Mouse (Mus musculus) right cerebral cortex, adult 18-20 months (tissue): ENCODE measurements at regions not wholly inside any gene's neighbourhood (a gene's known extent, or its start where the extent isn't known, plus 50 kb on each side); places are given as distances from the start of the nearest gene placed in this dataset.
A peak's percentile ranks its signal among the peaks of the same experiment; 100 is the strongest.
"Not testable (repeated sequence)": the region's sequence is repeated elsewhere in the genome, so short reads cannot be mapped to it uniquely, and the experiment has no call there.

Experiments used
- DNase-seq: peaks from one replicate; pipeline ENCODE4 v3.0.0; 2022; ENCODE audit warnings: mixed read lengths

GRCm38 (mm10) chr2:43072964-43073619 is 419.7 kb upstream of the Lrp1b start:
- DNase-seq, result no peak

GRCm38 (mm10) chr2:43097560-43098233 is 444.3 kb upstream of the Lrp1b start:
- peak; percentile 62 for DNase-seq

- peak; percentile 8 for DNase-seq
Observed at GRCm38 (mm10) chr2:43119862-43120261, 435.3 kb upstream of the Kynu start.

GRCm38 (mm10) chr2:43153574-43153973 is 401.6 kb upstream of the Kynu start:
- DNase-seq, result no peak

GRCm38 (mm10) chr2:43182105-43182504 is 373.0 kb upstream of the Kynu start:
- DNase-seq, result no peak

GRCm38 (mm10) chr2:43195531-43195930 is 359.6 kb upstream of the Kynu start:
- not testable (repeated sequence) for DNase-seq

- DNase-seq, result no peak
Observed at GRCm38 (mm10) chr2:43208223-43208622, 346.9 kb upstream of the Kynu start.

GRCm38 (mm10) chr2:43213901-43214300 is 341.2 kb upstream of the Kynu start:
- no peak for DNase-seq

GRCm38 (mm10) chr2:43217119-43217518 is 338.0 kb upstream of the Kynu start:
- DNase-seq, result no peak

GRCm38 (mm10) chr2:43222721-43223120 is 332.4 kb upstream of the Kynu start:
- DNase-seq, result no peak

- not testable (repeated sequence) for DNase-seq
Observed at GRCm38 (mm10) chr2:43224728-43225127, 330.4 kb upstream of the Kynu start.

GRCm38 (mm10) chr2:43246786-43247185 is 308.3 kb upstream of the Kynu start:
- DNase-seq, result no peak

- DNase-seq, result no peak
Observed at GRCm38 (mm10) chr2:43248671-43249070, 306.5 kb upstream of the Kynu start.

GRCm38 (mm10) chr2:43254709-43255108 is 300.4 kb upstream of the Kynu start:
- DNase-seq, result no peak

GRCm38 (mm10) chr2:43270802-43271201 is 284.3 kb upstream of the Kynu start:
- DNase-seq, result no peak

- DNase-seq, result no peak
Observed at GRCm38 (mm10) chr2:43272080-43272479, 283.0 kb upstream of the Kynu start.

GRCm38 (mm10) chr2:43274012-43274411 is 281.1 kb upstream of the Kynu start:
- DNase-seq, result no peak

- no peak for DNase-seq
Observed at GRCm38 (mm10) chr2:43295801-43296200, 259.3 kb upstream of the Kynu start.

GRCm38 (mm10) chr2:43323836-43324235 is 231.3 kb upstream of the Kynu start:
- DNase-seq, result peak; percentile 21

GRCm38 (mm10) chr2:43364301-43364700 is 190.8 kb upstream of the Kynu start:
- DNase-seq, result no peak

- DNase-seq, result no peak
Observed at GRCm38 (mm10) chr2:43365812-43366211, 189.3 kb upstream of the Kynu start.

GRCm38 (mm10) chr2:43403348-43403747 is 151.8 kb upstream of the Kynu start:
- no peak for DNase-seq

- DNase-seq, result no peak
Observed at GRCm38 (mm10) chr2:43404163-43404967, 150.8 kb upstream of the Kynu start.

GRCm38 (mm10) chr2:43437251-43437650 is 117.9 kb upstream of the Kynu start:
- no peak for DNase-seq
